Mouse (Mus musculus) embryonic fibroblast, embryonic 13.5 days (primary cell): Measurements from ENCODE around the gene Pcsk2.

ENCODE experiments used
- CTCF ChIP-seq: IDR thresholded peaks from 2 replicates; pipeline ENCODE4 v1.5.1; 2011; ENCODE audit warnings: mild to moderate bottlenecking, control low read depth, low read length, moderate library complexity, borderline replicate concordance; ENCODE audit not compliant: insufficient read depth
- POLR2A ChIP-seq: IDR thresholded peaks from 2 replicates; pipeline ENCODE4 v1.6.1; 2011; ENCODE audit warnings: low read depth, mild to moderate bottlenecking, control low read depth, low read length, moderate library complexity

DNA sequence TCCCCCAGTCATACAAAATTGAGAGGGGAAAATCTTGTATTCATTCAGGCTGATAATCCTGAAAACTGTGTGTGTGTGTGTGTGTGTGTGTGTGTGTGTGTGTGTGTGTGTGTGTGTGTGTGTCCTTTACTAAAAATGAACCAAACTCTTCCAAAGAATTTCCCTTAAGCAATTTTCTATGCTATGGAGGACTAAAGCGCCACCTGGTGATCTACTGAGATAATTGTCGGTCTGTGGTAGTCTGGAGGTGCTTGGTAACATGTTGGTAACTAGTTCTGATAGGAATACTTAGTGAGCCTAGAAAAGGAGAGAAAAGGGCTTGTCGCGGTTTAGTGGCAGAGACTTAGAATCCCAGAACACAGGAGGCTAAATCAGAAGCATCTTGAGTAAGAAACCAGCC is 230.5 kb downstream of the Pcsk2 start:
- no peak for TF ChIP-seq CTCF
- TF ChIP-seq POLR2A: no peak
